Mouse (Mus musculus) E14TG2a.4 (cell line): Measurements from ENCODE around the gene Gm12166.

Experiments used
- H3K27me3 ChIP-seq: 2 replicates; pipeline ENCODE4 v1.6.1; 2014; ENCODE audit warnings: low read length, control low read depth; ENCODE audit not compliant: insufficient read depth
- H3K36me3 ChIP-seq: 2 replicates; pipeline ENCODE4 v1.6.1; 2014; ENCODE audit warnings: low read length, control low read depth; ENCODE audit not compliant: insufficient read depth
- H3K4me1 ChIP-seq: replicated peaks from 2 replicates; pipeline ENCODE4 v1.6.1; 2014; ENCODE audit warnings: low read depth, low read length, control low read depth
- H3K4me3 ChIP-seq: replicated peaks from 2 replicates; pipeline ENCODE4 v1.5.1; 2014; ENCODE audit warnings: mild to moderate bottlenecking, low read length
- H3K9me3 ChIP-seq: 2 replicates; pipeline ENCODE4 v1.6.1; 2014; ENCODE audit warnings: low read length, control low read depth
- CTCF ChIP-seq: conservative IDR thresholded peaks from 2 replicates; pipeline ENCODE4 v1.5.1; 2014; ENCODE audit warnings: low read length
- NANOG ChIP-seq: IDR thresholded peaks from 2 replicates; pipeline ENCODE4 v1.6.1; 2014; ENCODE audit warnings: borderline replicate concordance, low read length, mixed read lengths
- POU5F1 ChIP-seq: IDR thresholded peaks from 2 replicates; pipeline ENCODE4 v1.6.1; 2014; ENCODE audit warnings: low read length, borderline replicate concordance

Gm12166 gene

DNA sequence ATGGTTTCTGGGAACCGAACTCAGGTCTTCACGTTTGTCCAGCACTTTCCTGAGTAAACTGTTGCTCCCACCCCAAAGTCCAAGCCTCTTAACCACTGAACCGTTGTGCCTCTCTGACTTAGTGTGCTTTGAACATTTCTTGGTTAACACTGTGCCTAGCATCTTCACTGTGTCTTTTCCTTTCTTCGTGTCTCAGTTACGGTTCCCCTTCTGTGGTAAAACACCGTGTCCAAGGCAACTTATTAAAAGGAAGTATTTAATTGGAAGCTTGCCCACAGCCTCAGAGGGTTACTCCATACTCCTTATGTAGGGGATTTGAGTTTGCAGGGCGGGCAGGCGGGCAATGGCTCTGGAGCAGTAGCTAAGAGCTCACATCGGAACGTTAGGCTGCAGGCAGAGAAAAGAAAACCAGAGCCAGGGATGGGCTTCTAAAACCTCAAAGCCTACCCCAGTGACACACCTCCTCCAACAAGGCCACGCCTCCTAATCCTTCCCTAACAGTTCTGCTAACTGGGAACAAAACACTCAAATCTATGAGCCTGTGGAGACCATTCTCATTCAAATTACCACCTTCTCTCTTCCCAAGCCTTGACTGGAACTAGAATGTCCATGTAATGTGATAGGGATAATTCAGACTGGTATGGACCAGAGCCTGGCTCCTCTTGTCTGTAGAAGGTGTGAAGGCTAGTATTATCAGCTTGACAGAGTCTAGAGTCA, 24.5 kb upstream of the Gm12166 start:
- Histone ChIP-seq H3K27me3 (no peaks in the 10 kb centered on the region), H3K4me1 (peaks cover 35% of the 10 kb centered on the region), H3K36me3 (peaks cover 73% of the 10 kb centered on the region), H3K4me3 (no peak overlapping the region), H3K9me3 (peaks cover 20% of the 10 kb centered on the region)
- no peak for TF ChIP-seq POU5F1
- no peak for TF ChIP-seq NANOG
- no peak for TF ChIP-seq CTCF

DNA sequence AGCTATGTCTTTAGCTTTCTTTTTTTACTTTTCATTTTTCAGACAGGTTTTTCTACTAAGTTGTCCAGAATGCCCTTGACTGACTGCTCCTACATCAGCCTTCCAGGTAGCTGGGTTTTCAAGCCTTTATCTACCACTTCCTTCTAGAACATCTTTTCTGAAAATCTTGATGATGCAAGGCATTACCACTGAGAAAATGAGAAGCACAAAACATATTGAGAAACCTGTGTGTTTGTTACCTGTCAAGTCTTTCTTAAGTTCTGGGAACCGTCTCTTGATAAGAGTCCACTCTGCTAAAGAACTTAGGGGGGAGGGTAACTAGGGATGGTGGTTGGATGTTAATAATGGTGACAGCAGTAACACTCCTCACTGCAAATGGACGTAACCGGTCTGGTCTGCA, 23.4 kb upstream of the Gm12166 start:
- Histone ChIP-seq H3K36me3 (peaks cover 76% of the 10 kb centered on the region), H3K4me3 (no peak overlapping the region), H3K9me3 (peaks cover 20% of the 10 kb centered on the region), H3K4me1 (peaks cover 46% of the 10 kb centered on the region), H3K27me3 (no peaks in the 10 kb centered on the region)
- TF ChIP-seq POU5F1: no peak
- no peak for TF ChIP-seq NANOG
- no peak for TF ChIP-seq CTCF

DNA sequence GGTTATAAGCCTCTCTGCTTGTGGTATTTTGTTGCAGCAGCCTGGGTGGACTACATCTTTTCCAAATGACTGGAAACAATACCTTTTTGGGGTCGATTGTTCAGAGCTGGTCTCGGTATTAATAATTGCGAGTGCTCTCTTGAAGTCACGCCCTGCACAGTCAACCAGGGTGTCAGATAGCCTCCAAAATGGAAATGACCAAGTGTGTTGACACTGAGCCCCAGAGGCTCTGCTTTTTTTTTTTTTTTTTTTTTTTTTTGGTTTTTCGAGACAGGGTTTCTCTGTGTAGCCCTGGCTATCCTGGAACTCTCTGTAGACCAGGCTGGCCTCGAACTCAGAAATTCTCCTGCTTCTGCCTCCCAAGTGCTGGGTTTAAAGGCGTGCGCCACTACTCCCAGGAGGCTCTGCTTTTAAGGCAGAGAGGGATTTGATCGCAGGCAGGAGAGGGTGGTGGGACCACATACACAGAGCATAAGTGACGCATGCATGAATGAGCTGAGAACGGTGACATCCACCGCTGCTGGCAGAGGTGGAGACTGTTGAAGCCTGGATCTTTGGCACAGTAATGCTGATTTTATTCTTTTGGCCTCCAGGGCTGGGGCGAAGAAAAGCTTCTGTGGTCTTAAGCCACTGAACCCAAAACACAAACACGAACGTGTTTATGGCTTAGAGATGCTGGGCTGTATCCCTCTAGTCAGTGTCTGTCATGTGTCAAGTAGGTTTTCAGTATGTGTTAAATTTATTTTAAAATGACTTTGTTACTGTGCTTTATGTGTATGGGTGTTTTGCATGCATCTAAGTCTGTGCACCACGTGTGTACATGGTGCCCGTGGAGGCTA, 21.9 kb upstream of the Gm12166 start:
- no peak for TF ChIP-seq NANOG
- TF ChIP-seq CTCF: no peak
- TF ChIP-seq POU5F1: no peak
- peaks cover 20% of the 10 kb centered on the region for H3K9me3 ChIP-seq
- H3K27me3 ChIP-seq: no peaks in the 10 kb centered on the region
- peaks cover 47% of the 10 kb centered on the region for H3K4me1 ChIP-seq
- peaks cover 74% of the 10 kb centered on the region for H3K36me3 ChIP-seq
- H3K4me3 ChIP-seq: no peak overlapping the region

DNA sequence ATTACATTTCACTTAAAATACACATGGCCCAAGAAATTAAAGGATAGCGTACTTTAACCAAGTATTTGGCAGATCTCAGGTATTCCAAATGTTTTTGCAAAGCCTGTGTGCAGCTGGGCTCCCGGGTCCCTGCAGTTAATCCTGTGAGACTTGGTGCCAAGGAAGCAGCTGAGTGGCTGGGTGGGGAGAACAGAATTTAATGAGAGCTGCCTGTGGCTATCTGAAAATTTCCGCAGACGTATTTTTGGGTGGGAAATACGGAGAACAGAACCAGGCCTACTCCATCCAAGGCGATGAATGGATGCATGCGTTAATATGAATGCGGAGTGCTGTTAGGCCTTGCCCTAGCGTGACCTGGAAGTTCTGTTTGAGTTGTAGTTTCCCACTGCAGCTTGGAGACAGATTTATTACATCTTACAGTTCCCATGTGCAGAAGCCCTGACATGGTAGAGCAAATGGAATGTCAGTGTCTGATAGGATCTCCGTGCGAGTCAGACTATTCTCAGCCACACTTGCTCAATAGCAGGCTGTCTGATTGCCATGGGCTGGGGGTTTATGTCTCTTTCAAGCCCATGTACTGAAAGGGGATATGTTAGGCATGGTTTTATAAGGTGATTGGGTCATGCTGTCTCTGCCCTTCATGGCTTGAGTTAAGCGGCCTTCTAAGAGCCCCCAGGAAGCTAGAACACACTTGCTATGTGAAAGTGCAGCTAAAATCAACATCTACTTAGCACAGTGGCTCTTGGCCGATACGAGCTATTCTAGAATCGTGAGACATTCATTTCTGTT, 21.1 kb upstream of the Gm12166 start:
- H3K27me3 ChIP-seq: no peaks in the 10 kb centered on the region
- TF ChIP-seq CTCF (no peak), POU5F1 (no peak), NANOG (no peak)
- peaks cover 67% of the 10 kb centered on the region for H3K36me3 ChIP-seq
- H3K4me3 ChIP-seq: no peak overlapping the region
- H3K4me1 ChIP-seq: peaks cover 49% of the 10 kb centered on the region
- H3K9me3 ChIP-seq: peaks cover 20% of the 10 kb centered on the region

DNA sequence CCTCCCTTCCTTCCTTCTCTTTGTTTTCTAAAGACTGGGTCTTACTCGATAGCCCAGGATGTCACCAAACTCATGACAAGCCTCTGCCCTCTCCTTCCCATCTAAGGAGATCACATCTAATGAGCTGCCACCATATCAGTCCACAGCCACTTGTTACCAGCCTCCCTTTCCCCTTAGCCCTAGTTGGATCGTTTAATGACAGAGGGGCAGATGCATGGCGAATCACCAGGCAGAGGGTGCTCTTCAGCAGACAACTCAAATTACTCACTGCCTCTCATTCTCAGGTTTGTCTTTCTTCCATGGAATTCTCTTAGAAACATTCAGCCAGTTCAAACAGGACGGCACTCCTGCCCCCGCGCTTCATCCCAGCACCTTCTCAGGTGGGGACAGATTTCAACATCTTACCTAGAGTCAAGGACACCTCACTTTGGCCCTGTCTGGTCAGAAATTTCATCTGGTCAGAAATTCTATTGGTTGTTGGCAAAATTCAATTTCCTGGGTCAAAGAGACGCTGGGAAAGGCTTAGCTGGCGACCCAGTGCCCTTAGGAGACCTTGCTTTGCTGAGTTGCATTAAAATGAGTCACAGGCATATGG, 20.4 kb upstream of the Gm12166 start:
- TF ChIP-seq CTCF (no peak), NANOG (no peak), POU5F1 (no peak)
- peaks cover 20% of the 10 kb centered on the region for H3K9me3 ChIP-seq
- H3K36me3 ChIP-seq: peaks cover 60% of the 10 kb centered on the region
- H3K27me3 ChIP-seq: no peaks in the 10 kb centered on the region
- peaks cover 51% of the 10 kb centered on the region for H3K4me1 ChIP-seq
- H3K4me3 ChIP-seq: no peak overlapping the region

DNA sequence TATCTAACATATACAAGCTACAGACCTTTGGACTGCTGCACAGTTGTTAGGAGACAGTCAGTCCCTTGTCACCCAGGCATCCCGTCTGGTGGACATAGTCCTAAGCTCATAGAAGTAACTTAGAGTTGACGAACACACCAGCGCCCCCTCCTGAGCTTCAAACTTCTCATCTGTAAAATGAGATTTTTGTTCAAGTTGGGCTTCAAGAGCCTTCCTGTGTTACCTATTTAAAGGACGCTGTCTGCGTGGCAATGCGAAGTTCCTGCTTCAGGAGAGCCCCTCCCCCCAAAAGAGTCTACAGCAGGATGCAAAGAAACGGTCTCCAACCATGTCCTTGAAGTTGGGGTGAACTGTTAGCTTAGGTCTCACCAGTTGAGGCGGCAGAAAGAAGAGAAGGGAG, 18.7 kb upstream of the Gm12166 start:
- Histone ChIP-seq H3K4me1 (peaks cover 68% of the 10 kb centered on the region), H3K36me3 (peaks cover 59% of the 10 kb centered on the region), H3K27me3 (no peaks in the 10 kb centered on the region), H3K4me3 (peak overlapping the region; percentile 45), H3K9me3 (peaks cover 10% of the 10 kb centered on the region)
- TF ChIP-seq NANOG (no peak), CTCF (no peak), POU5F1 (no peak)

DNA sequence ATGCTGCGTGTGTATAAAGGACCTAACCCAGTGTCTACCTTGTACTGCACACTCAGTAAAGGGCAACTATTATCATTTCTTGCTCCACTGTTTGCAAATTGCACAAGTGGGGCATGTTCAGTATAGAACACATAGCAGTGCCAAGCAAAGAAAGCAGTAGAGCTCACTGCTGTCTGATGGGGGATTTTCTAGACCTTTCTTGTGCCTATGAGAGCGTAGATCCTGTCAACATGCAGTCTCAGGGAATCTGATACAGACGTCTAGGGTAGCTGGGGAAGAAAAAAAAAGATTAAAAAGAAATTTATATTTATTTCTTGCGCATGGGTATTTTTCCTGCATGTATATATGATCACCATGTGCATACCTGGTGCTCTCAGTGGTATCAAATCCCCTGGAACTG, 18.0 kb upstream of the Gm12166 start:
- TF ChIP-seq POU5F1 (no peak), NANOG (no peak), CTCF (no peak)
- Histone ChIP-seq H3K9me3 (0 out of 2 replicates have a peak, but pooled peaks cover 8% of the 10 kb centered on the region), H3K4me3 (peak overlapping the region; percentile 68)

DNA sequence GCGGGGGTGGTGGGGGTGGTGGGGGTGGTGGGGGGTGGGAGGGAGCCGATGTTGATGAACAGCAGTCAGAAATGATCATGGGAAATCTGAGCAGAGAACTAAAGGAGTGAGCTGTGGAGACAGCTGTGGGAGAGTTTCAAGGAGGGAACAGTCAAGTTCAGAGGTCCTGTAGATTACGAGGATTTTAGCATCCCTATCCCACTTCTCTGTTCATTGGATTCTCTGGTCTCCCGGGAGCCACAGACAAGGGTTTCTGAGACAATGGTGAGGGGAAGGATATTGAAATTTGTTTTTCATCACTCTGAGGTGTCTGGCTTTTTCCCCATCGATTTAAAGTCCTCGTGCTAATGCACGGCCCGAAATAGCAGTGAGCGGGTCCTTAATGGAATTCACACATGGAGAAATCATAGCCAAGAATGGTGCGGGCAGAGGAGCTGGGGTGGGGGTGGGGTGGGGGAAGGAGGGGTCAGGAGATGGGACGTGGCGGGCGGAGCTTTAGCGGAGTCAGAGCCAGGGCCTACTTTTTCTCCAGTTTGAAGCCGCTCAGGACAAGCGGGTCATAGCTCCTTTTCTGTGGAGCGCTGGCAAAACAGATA, 17.4 kb upstream of the Gm12166 start:
- Histone ChIP-seq H3K9me3 (0 out of 2 replicates have a peak, but pooled peaks cover 8% of the 10 kb centered on the region), H3K27me3 (no peaks in the 10 kb centered on the region), H3K36me3 (peaks cover 63% of the 10 kb centered on the region), H3K4me1 (peaks cover 80% of the 10 kb centered on the region), H3K4me3 (peak overlapping the region; percentile 68)
- TF ChIP-seq NANOG (no peak), POU5F1 (no peak), CTCF (no peak)

More for the DNA sequence above, 18.0 kb upstream of the Gm12166 start:
- peaks cover 60% of the 10 kb centered on the region for H3K36me3 ChIP-seq
- no peaks in the 10 kb centered on the region for H3K27me3 ChIP-seq
- peaks cover 74% of the 10 kb centered on the region for H3K4me1 ChIP-seq
